Mouse (Mus musculus): Measurements from ENCODE around the gene Ssu72.
"Not testable (repeated sequence)": the region's sequence is repeated elsewhere in the genome, so short reads cannot be mapped to it uniquely, and the experiment has no call there.

The Ssu72 gene

GRCm38 (mm10) chr4:155704721-155705591 lies at the start of gene Ssu72:
TSS of gene Ssu72 (plus strand) at chr4:155704800.
- peak; percentile 98 for DNase-seq (ENCODE audit: low read depth)

- no peak for DNase-seq (ENCODE audit: low read depth)
These were observed 48.3 kb upstream of the Ssu72 start for GRCm38 (mm10) chr4:155656214-155656751.

GRCm38 (mm10) chr4:155658961-155659360 lies 45.6 kb upstream of the Ssu72 start:
- DNase-seq (ENCODE audit: low read depth): no peak

- DNase-seq (ENCODE audit: low read depth): no peak
These were observed 44.0 kb upstream of the Ssu72 start for GRCm38 (mm10) chr4:155660641-155661040.

- peak; percentile 54 for DNase-seq (ENCODE audit: low read depth)
These were observed 37.7 kb upstream of the Ssu72 start for GRCm38 (mm10) chr4:155666903-155667302.

- DNase-seq (ENCODE audit: low read depth): peak; percentile 99
These were observed 35.7 kb upstream of the Ssu72 start, which contains the start of gene Mib2 for GRCm38 (mm10) chr4:155668689-155669597. TSS of gene Mib2 (minus strand) at chr4:155669198.

GRCm38 (mm10) chr4:155669598-155670075 lies 35.0 kb upstream of the Ssu72 start:
- no peak for DNase-seq (ENCODE audit: low read depth)

- DNase-seq (ENCODE audit: low read depth): not testable (repeated sequence)
These were observed 34.4 kb upstream of the Ssu72 start for GRCm38 (mm10) chr4:155670236-155670635.

GRCm38 (mm10) chr4:155672082-155672481 lies 32.5 kb upstream of the Ssu72 start:
- no peak for DNase-seq (ENCODE audit: low read depth)

- peak; percentile 64 for DNase-seq (ENCODE audit: low read depth)
These were observed 28.6 kb upstream of the Ssu72 start for GRCm38 (mm10) chr4:155675991-155676390.

GRCm38 (mm10) chr4:155683670-155684277 lies 20.8 kb upstream of the Ssu72 start:
- peak; percentile 64 for DNase-seq (ENCODE audit: low read depth)

- DNase-seq (ENCODE audit: low read depth): peak; percentile 41
These were observed 16.8 kb upstream of the Ssu72 start for GRCm38 (mm10) chr4:155687764-155688163.

- no peak for DNase-seq (ENCODE audit: low read depth)
These were observed 13.8 kb upstream of the Ssu72 start for GRCm38 (mm10) chr4:155690571-155691375.

- peak; percentile 45 for DNase-seq (ENCODE audit: low read depth)
These were observed 12.2 kb upstream of the Ssu72 start for GRCm38 (mm10) chr4:155692421-155692820.

GRCm38 (mm10) chr4:155694111-155694481 lies 10.5 kb upstream of the Ssu72 start, which contains the start of gene Fndc10:
TSS of gene Fndc10 (plus strand) at chr4:155694342.
- no peak for DNase-seq (ENCODE audit: low read depth)

- DNase-seq (ENCODE audit: low read depth): peak; percentile 89
These were observed 9.9 kb upstream of the Ssu72 start for GRCm38 (mm10) chr4:155694482-155695401.

GRCm38 (mm10) chr4:155695531-155696062 lies 9.0 kb upstream of the Ssu72 start:
- DNase-seq (ENCODE audit: low read depth): no peak

GRCm38 (mm10) chr4:155696261-155697255 lies 8.0 kb upstream of the Ssu72 start:
- DNase-seq (ENCODE audit: low read depth): no peak

Measured in induced T-regulatory cell, adult 2 months (primary cell).